Mouse (Mus musculus): ENCODE measurements around the gene Tor1b. TPM values are rescaled to one million over a fixed set of nuclear protein-coding genes. Genes with fewer than 3 reads are reported as not detected.

Gene Tor1b
- polyA plus RNA-seq, 1 experiment = 27.1 TPM

GRCm38 (mm10) chr2:30967352-30968327 is 14.9 kb downstream of the Tor1b start, which contains the start of gene Tor1a:
TSS of gene Tor1a (minus strand) at chr2:30967933.
- H3K4me3 ChIP-seq = peak within 1 kb of the TSS; percentile 68
- H3ac ChIP-seq (ENCODE audit: control insufficient read depth, insufficient read length) = peak within 1 kb of the TSS; percentile 42
- TF ChIP-seq USF1 (IDR thresholded peaks at IDR 0.05; ENCODE audit: low read depth) = no peak
- TF ChIP-seq TCF12 (IDR thresholded peaks at IDR 0.05; ENCODE audit: insufficient read depth, poor library complexity, severe bottlenecking) = no peak
- peak; percentile 30 for TF ChIP-seq E2F4 (IDR thresholded peaks at IDR 0.05; ENCODE audit: insufficient read depth)
- TF ChIP-seq POLR2AphosphoS2 (IDR thresholded peaks at IDR 0.05; ENCODE audit: insufficient read length, low read depth) = peak; percentile 96
- TF ChIP-seq POLR2A (IDR thresholded peaks at IDR 0.05; ENCODE audit: insufficient read length, low read depth) = peak; percentile 96
- peak in 1 of 3 experiments; percentile 24 for TF ChIP-seq MYOD1 (IDR thresholded peaks at IDR 0.05; ENCODE audit: control insufficient read depth in 1 of 3, insufficient read length in 2 of 3, low read depth in 2 of 3)
- H3K79me2 ChIP-seq (ENCODE audit: control insufficient read depth, insufficient read depth) = peaks cover 17% of the 10 kb centered on the region
- peak within 1 kb of the TSS; percentile 99 for H3K4me2 ChIP-seq (ENCODE audit: low read depth)
- H3K36me3 ChIP-seq (ENCODE audit: control insufficient read depth, insufficient read depth) = peaks cover 11% of the 10 kb centered on the region
- no peaks in the 10 kb centered on the region for H3K27me3 ChIP-seq (ENCODE audit: control insufficient read depth, insufficient read depth, insufficient read length)

- peak within 1 kb of the TSS; percentile 98 for H3K4me2 ChIP-seq (ENCODE audit: low read depth)
- TF ChIP-seq MYOG (IDR thresholded peaks at IDR 0.05; ENCODE audit: control insufficient read depth in 1 of 3, insufficient read depth in 1 of 3, insufficient read length in 2 of 3, low read depth in 2 of 3) = peak in 2 of 3 experiments; percentile 48 to 61
- no peak for TF ChIP-seq USF1 (IDR thresholded peaks at IDR 0.05; ENCODE audit: low read depth)
- TF ChIP-seq TCF12 (IDR thresholded peaks at IDR 0.05; ENCODE audit: insufficient read depth, poor library complexity, severe bottlenecking) = no peak
- peak; percentile 86 for TF ChIP-seq SRF (IDR thresholded peaks at IDR 0.05; ENCODE audit: control insufficient read depth, insufficient read length, low read depth)
- peak in 2 of 3 experiments; percentile 32 to 80 for TF ChIP-seq MYOD1 (IDR thresholded peaks at IDR 0.05; ENCODE audit: control insufficient read depth in 1 of 3, insufficient read length in 2 of 3, low read depth in 2 of 3)
- peak; percentile 89 for TF ChIP-seq POLR2A (IDR thresholded peaks at IDR 0.05; ENCODE audit: insufficient read length, low read depth)
- TF ChIP-seq MAX (IDR thresholded peaks at IDR 0.05; ENCODE audit: low read depth) = no peak
- peak; percentile 87 for TF ChIP-seq POLR2AphosphoS2 (IDR thresholded peaks at IDR 0.05; ENCODE audit: insufficient read length, low read depth)
- no peak for TF ChIP-seq TCF3 (IDR thresholded peaks at IDR 0.05; ENCODE audit: insufficient read length, low read depth)
- TF ChIP-seq CEBPB (IDR thresholded peaks at IDR 0.05; ENCODE audit: insufficient read depth, poor library complexity, severe bottlenecking) = no peak
- no peak for TF ChIP-seq E2F4 (IDR thresholded peaks at IDR 0.05; ENCODE audit: insufficient read depth)
- TF ChIP-seq REST (IDR thresholded peaks at IDR 0.05; ENCODE audit: insufficient read depth, insufficient read length) = no peak
- peaks cover 13% of the 10 kb centered on the region for H3K36me3 ChIP-seq (ENCODE audit: control insufficient read depth, insufficient read depth)
- H3K27me3 ChIP-seq (ENCODE audit: control insufficient read depth, insufficient read depth, insufficient read length) = no peaks in the 10 kb centered on the region
- H3K79me2 ChIP-seq (ENCODE audit: control insufficient read depth, insufficient read depth) = peaks cover 28% of the 10 kb centered on the region
- peak within 1 kb of the TSS; percentile 66 for H3K4me3 ChIP-seq
- peak within 1 kb of the TSS; percentile 8 for H3ac ChIP-seq (ENCODE audit: control insufficient read depth, insufficient read length)
Measured at GRCm38 (mm10) chr2:30981790-30982513, 29.2 kb downstream of the Tor1b start, which contains the start of the genes BC005624 and Usp20. TSS of gene BC005624 (minus strand) at chr2:30982201. TSS of gene Usp20 (plus strand) at chr2:30982279.

GRCm38 (mm10) chr2:30983024-30983423 is 30.3 kb downstream of the Tor1b start:
- Histone ChIP-seq H3K4me2 (ENCODE audit: low read depth) (peak overlapping the region; percentile 88), H3K36me3 (ENCODE audit: control insufficient read depth, insufficient read depth) (peaks cover 4% of the 10 kb centered on the region), H3K4me3 (peak overlapping the region; percentile 66), H3ac (ENCODE audit: control insufficient read depth, insufficient read length) (peak overlapping the region; percentile 8), H3K79me2 (ENCODE audit: control insufficient read depth, insufficient read depth) (peaks cover 28% of the 10 kb centered on the region), H3K27me3 (ENCODE audit: control insufficient read depth, insufficient read depth, insufficient read length) (no peaks in the 10 kb centered on the region)
- TF ChIP-seq MYOD1 (IDR thresholded peaks at IDR 0.05; ENCODE audit: control insufficient read depth in 1 of 3, insufficient read length in 2 of 3, low read depth in 2 of 3) = peak in 1 of 3 experiments; percentile 72
- TF ChIP-seq USF1 (IDR thresholded peaks at IDR 0.05; ENCODE audit: low read depth) = no peak
- TF ChIP-seq MYOG (IDR thresholded peaks at IDR 0.05; ENCODE audit: control insufficient read depth in 1 of 3, insufficient read depth in 1 of 3, insufficient read length in 2 of 3, low read depth in 2 of 3) = peak; percentile 49 to 85 (median 49)

- Histone ChIP-seq H3K4me2 (ENCODE audit: low read depth) (peak overlapping the region; percentile 78), H3K36me3 (ENCODE audit: control insufficient read depth, insufficient read depth) (no peaks in the 10 kb centered on the region), H3K27me3 (ENCODE audit: control insufficient read depth, insufficient read depth, insufficient read length) (no peaks in the 10 kb centered on the region), H3K79me2 (ENCODE audit: control insufficient read depth, insufficient read depth) (peaks cover 25% of the 10 kb centered on the region), H3ac (ENCODE audit: control insufficient read depth, insufficient read length) (no peak overlapping the region), H3K4me3 (no peak overlapping the region)
- TF ChIP-seq E2F4 (IDR thresholded peaks at IDR 0.05; ENCODE audit: insufficient read depth) (no peak), MYOD1 (IDR thresholded peaks at IDR 0.05; ENCODE audit: control insufficient read depth in 1 of 3, insufficient read length in 2 of 3, low read depth in 2 of 3) (peak in 2 of 3 experiments; percentile 32 to 68), TCF3 (IDR thresholded peaks at IDR 0.05; ENCODE audit: insufficient read length, low read depth) (no peak), POLR2AphosphoS2 (IDR thresholded peaks at IDR 0.05; ENCODE audit: insufficient read length, low read depth) (peak; percentile 41), CEBPB (IDR thresholded peaks at IDR 0.05; ENCODE audit: insufficient read depth, poor library complexity, severe bottlenecking) (peak; percentile 38; the same call in 1 of the 2 replicates), POLR2A (IDR thresholded peaks at IDR 0.05; ENCODE audit: insufficient read length, low read depth) (peak; percentile 36), SRF (IDR thresholded peaks at IDR 0.05; ENCODE audit: control insufficient read depth, insufficient read length, low read depth) (no peak)
Measured at GRCm38 (mm10) chr2:30985111-30986020, 32.6 kb downstream of the Tor1b start.

All from myocyte (in vitro differentiated cells).